Mouse (Mus musculus) ES-CJ7 (cell line): ENCODE measurements around the gene Best1.
"Not testable (repeated sequence)": the region's sequence is repeated elsewhere in the genome, so short reads cannot be mapped to it uniquely, and the experiment has no call there.

Experiments
- DNase-seq: peaks from one replicate; pipeline ENCODE4 v3.0.0; 2011; ENCODE audit warnings: low read depth, low spot score

The Best1 gene

DNA sequence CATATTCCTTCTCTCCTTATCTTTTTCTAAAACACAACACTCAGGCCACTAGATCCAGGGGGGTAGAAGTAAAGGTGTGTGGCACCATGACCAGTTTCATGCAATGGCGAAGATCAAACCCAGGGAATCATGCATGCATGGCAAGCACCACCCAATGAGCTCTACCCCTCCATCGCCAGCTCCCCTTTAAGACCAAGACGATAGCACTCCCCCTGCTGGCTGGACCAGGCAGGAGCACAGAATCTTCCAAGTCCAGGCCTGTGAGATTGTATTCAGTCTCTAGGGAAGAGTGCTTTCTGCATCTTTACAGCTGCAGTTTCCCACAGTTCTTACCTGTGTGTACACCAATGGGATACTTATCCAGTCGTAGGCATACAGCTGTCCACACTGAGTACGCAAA is 10.1 kb downstream of the Best1 start:
- DNase-seq = peak; percentile 83

DNA sequence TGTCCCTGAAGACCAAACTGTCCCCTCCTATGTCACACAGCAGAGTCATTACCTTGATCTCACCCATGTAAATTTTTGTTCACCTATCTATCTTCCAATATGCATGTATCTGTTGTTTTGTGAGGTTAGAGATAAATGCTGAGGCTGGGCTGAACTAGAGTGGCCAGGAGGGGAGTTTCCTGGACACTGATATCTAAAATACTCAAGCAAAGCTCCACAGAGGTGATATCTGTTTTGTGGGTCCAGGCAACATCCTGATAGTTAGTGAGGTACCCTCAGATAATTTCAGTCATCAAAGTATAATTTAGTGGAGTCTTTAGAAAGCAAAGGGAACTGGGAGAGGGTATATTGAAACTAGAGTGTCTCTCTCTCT is 11.6 kb downstream of the Best1 start:
- no peak for DNase-seq

DNA sequence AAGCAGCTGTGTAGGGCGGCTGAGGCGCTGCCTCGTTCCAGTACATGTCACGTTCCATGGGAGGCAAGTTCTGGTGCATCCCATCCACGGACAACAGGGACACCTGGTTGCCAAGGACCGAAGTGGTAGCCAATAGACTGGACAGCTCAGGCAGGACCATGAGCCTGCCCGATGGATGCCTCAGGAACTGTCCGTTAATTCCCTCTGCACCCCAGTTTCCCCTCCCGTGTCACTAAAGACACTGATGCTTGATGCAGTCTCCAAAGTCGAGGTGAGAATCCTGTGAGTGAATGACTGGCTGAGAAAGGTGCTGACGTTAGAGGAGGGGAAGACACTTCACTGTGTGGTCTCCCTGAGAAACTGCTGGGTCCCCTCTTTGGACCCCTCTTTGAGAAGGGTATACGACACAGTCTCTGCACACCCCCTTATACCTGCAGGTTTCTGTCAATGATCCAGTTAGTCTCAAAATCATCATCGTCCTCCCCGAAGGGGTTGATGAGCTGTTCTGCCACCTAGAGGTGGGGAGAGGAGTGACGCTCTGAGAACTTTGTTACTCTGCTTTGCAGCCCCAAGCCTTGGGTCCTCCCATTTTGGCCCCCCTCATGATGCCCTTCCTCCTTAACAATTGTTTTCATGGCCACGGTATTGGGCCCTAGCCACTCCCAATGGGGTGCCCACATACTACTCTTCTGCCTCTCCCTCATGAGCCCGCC is 12.1 kb downstream of the Best1 start:
- peak; percentile 34 for DNase-seq

DNA sequence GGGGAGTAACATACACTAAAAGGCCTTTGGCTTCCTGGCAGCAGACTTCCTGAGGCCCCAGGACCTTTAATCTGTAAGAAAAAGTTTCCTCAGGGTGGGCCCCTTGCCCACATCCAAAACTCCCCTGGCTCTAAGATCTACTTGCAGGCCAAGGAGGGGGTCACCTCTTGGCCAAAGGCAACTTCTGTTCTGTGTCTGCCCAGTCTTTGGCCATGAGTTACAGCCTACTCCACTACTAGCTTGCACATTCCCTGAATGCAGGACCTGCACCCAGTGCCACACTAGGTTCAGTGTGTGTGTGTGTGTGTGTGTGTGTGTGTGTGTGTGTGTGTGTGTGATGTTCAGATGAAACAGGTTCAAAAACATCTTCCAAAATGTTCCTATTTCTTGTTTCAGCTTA is 13.8 kb downstream of the Best1 start:
- DNase-seq = no peak

DNA sequence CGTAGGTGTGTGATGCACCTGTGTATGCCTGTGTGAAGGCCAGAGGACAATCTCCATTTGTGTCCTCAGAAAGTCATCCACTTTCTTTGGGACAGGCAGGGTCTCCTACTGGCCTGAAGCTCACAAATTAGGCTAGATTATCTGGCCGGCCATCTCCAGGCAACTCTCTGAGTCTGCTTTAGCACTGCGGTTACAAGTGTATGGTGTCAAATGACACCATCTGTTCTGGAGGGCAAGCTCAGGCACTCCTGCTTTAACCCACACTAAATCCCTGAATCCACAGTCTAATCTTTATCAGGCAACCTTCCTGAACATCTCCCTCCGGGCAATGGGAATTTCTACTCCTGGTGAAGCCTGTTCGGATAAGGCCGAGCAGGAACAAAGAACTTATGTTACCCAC is 14.2 kb downstream of the Best1 start:
- DNase-seq = no peak

DNA sequence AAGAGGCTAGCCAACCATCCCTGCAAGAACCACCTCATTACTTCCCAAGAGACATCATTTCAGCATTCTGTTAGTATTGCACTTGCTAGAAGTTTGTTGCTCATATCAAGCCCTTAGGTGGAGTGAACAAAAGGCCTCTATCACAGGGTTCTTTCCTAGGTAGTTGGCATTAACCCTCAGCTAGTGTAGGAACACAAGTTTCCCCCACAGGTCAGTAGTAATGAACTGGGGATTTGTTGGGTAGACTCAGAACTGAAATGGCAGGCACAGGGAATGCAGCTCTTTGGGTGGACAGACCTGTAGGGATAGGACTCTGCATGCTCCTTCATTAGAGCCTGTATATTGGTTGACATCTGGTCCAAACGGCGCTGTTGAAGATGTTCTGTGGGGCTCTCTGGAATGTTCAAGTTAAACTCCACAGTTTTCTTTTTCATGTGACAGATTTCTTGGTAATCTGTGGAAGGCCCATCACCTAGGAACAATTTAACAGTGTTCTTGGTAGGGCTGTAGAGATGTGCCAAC is 15.5 kb downstream of the Best1 start:
- no peak for DNase-seq

DNA sequence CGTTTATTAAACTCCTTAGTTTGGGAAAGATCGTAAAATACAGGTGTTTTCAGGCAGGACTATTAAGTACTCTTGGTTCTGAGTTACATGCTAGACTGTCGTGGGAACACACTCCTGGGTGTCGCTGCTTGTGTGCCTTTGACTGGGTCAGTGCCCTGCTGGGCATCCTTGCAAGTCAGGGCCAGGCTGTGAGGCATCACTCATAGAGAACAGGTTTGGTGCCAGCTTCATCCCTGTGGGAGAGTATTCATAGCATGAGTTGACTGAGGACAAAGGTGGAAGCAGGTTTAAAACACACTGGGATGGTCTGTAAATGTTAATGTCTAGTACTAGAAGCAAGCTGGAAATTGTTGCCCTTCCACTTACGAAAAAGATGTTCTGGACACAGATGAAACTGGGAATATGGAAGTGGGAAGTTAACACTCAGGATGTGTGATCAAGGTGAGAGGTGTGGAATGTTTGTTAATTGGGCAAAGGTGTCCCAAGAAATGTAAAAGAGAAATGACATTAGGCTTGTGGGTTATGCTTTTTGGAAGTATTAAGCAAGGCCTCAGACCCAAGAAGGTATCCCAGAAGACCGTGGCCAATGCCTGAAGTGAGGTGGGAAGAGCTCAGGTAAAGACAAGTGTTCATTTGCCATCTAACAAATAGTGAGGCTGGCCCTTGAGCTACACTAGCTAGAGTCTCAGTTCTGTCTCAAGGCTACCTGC is 16.1 kb downstream of the Best1 start:
- no peak for DNase-seq

DNA sequence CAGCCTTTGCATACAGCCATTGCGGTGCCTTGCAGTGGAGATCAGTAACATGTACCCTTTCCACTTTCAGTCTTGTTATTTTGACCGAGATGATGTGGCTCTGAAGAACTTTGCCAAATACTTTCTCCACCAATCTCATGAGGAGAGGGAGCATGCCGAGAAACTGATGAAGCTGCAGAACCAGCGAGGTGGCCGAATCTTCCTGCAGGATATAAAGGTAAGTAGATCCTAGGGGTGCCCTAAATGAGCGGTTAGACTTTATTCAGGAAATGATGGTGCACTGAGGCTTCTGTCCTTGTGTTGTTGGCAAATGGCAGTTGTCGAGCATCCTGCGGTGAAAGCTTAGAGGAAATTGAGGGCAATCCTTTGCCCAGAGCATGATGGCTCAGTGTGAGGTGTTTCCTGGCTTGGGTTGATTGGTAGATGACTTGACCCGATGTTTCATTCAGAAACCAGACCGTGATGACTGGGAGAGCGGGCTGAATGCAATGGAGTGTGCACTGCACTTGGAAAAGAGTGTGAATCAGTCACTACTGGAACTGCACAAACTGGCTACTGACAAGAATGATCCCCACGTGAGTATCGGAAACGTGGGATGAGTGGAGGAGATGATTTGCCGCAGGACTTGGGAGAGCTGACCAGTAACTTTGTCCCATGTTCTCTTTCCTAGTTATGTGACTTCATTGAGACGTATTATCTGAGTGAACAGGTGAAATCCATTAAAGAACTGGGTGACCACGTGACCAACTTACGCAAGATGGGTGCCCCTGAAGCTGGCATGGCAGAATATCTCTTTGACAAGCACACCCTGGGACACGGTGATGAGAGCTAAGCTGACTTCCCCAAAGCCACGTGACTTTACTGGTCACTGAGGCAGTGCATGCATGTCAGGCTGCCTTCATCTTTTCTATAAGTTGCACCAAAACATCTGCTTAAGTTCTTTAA is 17.1 kb downstream of the Best1 start:
- DNase-seq = no peak

DNA sequence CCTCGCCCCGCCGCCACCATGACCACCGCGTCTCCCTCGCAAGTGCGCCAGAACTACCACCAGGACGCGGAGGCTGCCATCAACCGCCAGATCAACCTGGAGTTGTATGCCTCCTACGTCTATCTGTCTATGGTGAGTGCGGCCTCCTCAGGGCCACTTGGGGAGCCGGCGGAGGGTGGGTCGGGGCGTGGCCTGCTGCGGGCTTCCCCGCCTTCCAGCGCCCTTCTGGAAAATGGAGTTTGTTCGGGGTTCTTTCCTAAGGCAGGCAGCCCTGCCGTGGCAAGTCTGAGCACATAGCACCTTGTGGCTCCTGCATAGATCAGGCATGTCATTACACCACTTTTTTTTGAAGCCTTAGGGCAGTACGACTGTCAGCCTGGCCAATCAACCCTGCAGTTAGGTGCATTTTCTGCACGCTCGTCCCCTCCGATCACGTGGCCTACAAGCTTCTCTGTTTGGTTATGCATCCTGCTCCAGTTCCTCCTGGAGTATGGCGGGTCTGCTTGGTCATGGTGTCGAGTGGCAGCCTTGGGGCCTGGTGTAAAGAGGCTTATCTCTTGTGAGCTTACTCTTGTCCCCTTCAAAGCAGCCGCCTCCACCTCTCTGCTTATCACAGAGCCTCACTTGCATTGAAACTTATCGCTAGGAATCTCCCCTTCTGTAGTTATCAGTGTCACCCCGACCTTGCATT is 18.4 kb downstream of the Best1 start:
- DNase-seq = peak; percentile 41

DNA sequence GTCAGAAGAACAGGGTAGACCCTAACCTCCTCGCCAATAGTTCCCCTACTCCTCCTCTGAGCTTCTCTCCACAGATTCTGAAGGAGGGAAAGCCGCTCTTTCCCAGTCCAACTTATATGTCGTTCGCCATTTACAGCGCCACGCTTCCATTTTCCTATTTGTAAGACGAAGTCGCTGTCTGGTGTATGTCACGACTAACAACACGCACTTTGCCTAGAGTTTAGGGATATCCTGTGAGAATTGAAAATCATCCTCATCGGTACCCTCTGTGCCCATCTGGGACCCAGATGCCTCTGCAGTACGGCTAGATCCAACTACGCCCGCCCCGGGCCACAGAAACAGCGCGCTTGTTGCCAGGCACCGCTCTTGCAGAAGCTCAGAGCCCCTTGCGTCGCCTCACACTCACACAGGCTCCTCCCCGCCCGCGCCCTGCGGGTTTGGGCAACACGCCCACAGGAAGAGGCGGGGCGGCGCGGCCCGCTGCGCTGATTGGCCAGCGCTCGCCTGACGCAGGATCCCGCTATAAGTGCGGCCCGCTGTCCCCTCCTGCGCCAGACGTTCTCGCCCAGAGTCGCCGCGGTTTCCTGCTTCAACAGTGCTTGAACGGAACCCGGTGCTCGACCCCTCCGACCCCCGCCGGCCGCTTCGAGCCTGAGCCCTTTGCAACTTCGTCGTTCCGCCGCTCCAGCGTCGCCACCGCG is 19.1 kb downstream of the Best1 start:
- DNase-seq = peak; percentile 96

DNA sequence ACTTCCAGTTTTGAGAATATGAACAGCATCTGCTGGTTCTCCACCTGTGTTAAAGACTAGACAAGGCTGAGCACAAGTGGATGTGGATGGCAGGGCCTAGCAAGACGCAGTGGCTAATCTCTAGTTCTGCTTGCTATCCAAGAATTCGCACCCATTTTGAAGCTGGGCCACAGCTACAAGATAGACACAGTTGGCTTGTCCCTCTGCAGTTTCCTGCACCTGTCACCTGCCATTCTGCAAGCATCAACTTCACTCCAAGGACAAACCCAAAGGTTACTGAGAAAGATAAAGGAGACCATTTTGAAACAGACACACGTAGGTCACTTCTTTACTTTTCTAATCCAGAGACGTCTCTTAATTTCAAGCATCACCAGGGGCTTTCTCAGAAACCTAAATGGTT is 19.8 kb downstream of the Best1 start:
- no peak for DNase-seq

DNA sequence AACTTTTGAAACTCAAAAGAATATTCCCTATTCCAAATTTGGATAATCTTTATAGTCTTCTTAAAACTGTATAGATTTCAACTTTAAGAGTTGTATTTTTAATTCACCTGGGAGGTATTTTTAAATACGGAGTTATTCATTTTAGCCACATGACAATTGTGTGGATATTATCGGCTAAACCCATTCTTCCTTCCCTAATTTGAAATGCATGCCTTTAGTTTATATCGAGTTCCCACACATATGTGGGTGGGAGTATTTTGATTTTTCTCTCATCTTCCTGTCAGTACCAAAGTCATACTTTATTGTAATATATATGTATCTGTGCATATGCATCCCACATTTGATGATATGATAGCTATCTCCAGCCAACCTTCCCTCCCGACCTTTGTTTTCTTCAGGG is 21.2 kb downstream of the Best1 start, which contains the start of gene Fth1:
Gene Fth1, plus strand, starts transcription at position 341 of the 400 bp plus-strand sequence.
- DNase-seq = no peak

DNA sequence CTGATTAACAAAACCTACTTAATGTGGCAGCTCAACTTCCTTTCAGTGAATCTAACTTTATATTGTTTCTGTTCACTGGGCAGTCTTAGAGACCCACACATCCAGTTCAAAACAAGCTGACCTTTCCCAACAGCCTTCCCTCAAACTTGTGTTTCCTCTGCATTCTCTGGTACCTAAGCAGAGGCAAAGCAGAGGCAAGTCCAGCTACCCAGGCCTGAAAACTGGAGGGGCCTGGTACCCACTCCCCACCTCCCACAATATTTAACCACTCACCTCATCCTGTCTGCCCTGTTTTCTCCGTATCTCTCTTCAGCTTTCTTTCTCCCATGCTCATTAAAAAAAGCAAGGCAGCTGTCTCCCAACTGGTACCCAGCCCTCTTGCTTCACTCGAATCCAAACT is 22.3 kb downstream of the Best1 start:
- no peak for DNase-seq

DNA sequence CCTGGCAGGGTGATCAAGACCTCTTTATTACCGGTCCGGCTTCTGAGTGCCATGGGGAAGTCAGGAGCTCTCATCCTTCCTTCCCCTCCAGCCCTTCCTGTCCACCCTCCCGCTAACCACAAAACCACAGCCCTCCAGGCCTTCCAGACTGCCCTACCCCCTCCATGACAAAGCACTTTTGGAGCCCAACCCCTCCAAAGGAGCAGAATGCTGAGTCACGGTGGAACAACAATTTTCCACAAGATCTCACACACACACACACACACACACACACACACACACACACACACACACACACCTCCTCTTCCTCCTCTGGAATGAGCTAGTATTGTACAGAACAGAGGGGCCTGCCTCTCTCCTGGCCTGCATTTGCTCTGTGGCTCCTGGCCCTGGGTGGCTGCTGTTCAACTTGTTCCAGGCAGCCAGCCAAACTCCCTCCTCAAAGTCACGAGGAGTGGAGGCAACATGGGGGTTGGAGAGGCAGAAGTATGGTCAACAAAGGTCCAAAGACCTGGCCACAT is 22.9 kb downstream of the Best1 start:
- DNase-seq = peak; percentile 89

DNA sequence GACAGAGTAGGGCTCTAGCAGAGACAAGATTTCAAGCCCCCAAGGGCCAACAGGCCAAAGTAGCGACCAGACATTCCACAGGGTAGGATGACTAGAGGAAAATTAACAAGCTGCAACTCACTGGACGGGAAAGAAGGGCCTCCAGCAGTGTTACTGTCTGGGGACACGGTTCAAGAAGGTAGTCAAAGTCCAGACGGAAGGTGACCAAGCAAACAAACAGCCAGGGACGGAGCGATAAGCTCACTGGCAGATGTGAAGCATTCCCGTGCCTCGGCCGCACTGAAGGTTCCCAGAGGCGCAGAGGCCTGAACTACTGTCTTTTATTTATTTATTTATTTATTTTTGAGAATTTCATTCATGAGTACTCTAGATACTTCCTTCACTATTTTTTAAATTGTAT is 24.3 kb downstream of the Best1 start:
- no peak for DNase-seq

DNA sequence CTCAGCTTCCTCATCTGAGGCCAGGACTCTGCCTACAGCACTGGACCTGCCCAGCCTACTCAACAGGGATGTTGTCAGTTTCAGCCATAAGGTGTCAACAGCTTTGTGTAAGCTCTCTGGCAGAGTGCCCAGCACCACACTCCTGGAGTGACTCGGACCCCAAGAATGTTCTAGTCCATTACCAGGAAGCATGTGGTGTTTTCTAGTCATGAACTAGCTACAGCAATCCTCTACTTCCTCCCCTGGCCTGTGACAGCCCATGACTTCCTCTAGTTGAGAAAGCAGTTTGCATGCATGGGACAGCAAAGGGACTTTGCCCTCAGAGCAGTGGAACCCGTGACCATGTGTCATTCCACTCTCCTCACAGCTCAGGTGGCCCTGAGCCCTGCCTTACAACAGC is 26.6 kb downstream of the Best1 start:
- DNase-seq = not testable (repeated sequence)

DNA sequence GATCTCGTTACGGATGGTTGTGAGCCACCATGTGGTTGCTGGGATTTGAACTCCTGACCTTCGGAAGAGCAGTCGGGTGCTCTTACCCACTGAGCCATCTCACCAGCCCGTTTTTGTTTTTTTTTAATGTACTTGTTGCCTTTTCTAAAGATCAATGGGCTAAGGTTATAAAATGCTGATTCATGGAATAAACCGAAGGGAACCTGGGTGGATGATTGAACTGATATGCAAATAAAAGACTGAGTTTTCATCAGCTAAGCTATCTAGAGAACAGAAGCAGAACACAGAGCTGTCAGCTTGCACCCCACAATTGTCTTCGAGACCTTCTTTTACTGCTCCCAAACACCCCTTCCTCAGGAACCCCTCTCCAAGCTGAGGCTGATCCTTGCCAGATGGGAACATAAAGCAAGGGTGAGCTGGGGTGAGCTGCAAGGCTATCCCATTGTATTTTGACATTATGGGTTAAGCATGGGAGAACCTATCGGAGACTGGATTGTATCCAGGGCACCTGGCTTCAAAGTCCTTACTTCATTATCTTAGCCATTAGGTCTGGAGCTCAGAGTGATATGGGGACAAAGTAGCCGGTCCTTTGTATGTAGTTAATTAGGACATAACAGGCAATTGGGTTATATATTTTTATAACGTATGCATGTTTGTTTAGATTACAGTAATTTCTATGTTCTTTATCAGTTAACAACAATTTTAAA is 33.2 kb downstream of the Best1 start:
- no peak for DNase-seq

DNA sequence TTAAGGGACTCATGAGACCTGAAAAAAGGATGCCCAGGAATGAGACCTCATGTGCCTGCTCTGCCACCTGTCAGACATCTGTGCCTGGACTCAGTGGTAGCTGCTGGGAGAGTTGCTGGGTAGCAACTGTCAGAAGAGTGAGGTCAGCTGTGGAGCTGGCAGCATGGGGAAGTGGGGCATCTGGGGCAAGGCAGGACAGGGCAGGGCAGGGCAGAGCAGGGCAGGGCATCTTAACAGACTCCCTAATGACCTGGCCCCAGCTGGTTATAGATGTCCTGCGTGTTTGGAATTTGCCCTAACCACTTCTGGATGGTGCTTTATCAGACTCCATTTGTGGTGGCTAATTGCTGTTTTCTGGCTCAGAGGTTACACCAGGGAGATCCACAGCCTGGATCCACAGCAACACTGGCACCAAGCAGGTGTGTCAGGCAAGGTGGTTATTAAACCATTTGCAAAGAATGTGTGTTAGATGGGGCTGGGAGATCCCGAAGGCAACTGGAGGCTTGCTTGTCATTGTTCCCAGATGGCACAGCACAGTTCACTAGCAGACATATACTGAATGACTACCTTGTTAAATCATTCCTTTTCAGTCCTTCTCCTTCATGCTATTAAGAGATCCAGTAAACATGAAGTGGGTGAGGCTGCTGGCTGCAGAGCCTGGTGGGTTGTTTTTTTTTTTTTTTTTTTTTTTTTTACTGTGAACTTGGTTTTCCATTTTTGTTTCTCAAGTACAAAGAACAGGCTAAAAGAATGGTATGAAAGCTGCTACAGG is 35.2 kb downstream of the Best1 start:
- DNase-seq = no peak
